ENCODE assay signal across 9 mouse cellular contexts in genomic region chr3:107739966-107740365, GRCm38 (mm10). TPM values are rescaled to one million over a fixed set of nuclear protein-coding genes. Genes with fewer than 3 reads are reported as not detected.
DNase-seq lines count a peak whose midpoint lies in the region; ATAC-seq and TF ChIP-seq lines count a peak whose summit lies in the region.
"Had no signal": no experiment of that assay in that cellular context is flagged by ENCODE, and none has a peak within 500 bp of the region (broad histone marks: within the 10 kb centered on the region; RNA-seq: fewer than 3 reads in every experiment).

No protein-coding gene starts in this region.

- H3K27me3 ChIP-seq in forebrain, embryonic 10.5 days (ENCODE audit: poor library complexity, severe bottlenecking), result no peaks in the 10 kb centered on the region
- no peaks in the 10 kb centered on the region for H3K27me3 ChIP-seq in forebrain, postnatal 0 days (ENCODE audit: insufficient read depth, low read length)
- H3K27me3 ChIP-seq in liver, embryonic 13.5 days, result no peaks in the 10 kb centered on the region
- H3K27me3 ChIP-seq in hindbrain, embryonic 10.5 days (ENCODE audit: insufficient read depth, poor library complexity, severe bottlenecking), result no peaks in the 10 kb centered on the region
- no peaks in the 10 kb centered on the region for H3K27me3 ChIP-seq in myocyte (ENCODE audit: control insufficient read depth, insufficient read depth, insufficient read length)

- H3K79me2 ChIP-seq in myocyte (ENCODE audit: control insufficient read depth, insufficient read depth), result no peaks in the 10 kb centered on the region

- no peak for DNase-seq in forebrain, embryonic 10.5 days (ENCODE audit: extremely low spot score, low spot score)
- DNase-seq in forebrain, postnatal 0 days, result no peak
- DNase-seq in liver, embryonic 13.5 days, result no peak
- no peak for DNase-seq in liver
- DNase-seq in hindbrain, embryonic 10.5 days (ENCODE audit: low spot score), result no peak
- DNase-seq in Muller cell, postnatal 12 days (ENCODE audit: inconsistent ontology term), result no peak
- DNase-seq in cerebellum, postnatal 4 days (ENCODE audit: low spot score in 2 of 2), result no peak
- DNase-seq: thymus, adult 2 months had no signal

- peaks cover 13% of the 10 kb centered on the region for H3K36me3 ChIP-seq in forebrain, embryonic 10.5 days (replicated peaks)
- H3K36me3 ChIP-seq in forebrain, postnatal 0 days (ENCODE audit: insufficient read depth), result no peaks in the 10 kb centered on the region
- peaks cover 3% of the 10 kb centered on the region; the same call in 1 of the 2 replicates for H3K36me3 ChIP-seq in liver, embryonic 13.5 days
- peaks cover 10% of the 10 kb centered on the region for H3K36me3 ChIP-seq in hindbrain, embryonic 10.5 days
- H3K36me3 ChIP-seq in myocyte (ENCODE audit: control insufficient read depth, insufficient read depth), result peaks cover 18% of the 10 kb centered on the region

- no peak for ATAC-seq in forebrain, postnatal 0 days
- ATAC-seq in liver, embryonic 13.5 days (ENCODE audit: low read depth), result peak; percentile 42; the same call in 1 of the 2 replicates

- no peak for TF ChIP-seq POLR2A in myocyte (IDR thresholded peaks at IDR 0.05; ENCODE audit: insufficient read length, low read depth)

- H3K27ac ChIP-seq in forebrain, embryonic 10.5 days, result peak overlapping the region; percentile 89
- H3K27ac ChIP-seq in forebrain, postnatal 0 days (ENCODE audit: low read depth, low read length), result no peak overlapping the region
- peak overlapping the region; percentile 30; the same call in 1 of the 2 replicates for H3K27ac ChIP-seq in liver, embryonic 13.5 days
- peak overlapping the region; percentile 86 for H3K27ac ChIP-seq in hindbrain, embryonic 10.5 days

- H3K4me1 ChIP-seq in forebrain, embryonic 10.5 days, result peaks cover 45% of the 10 kb centered on the region
- peaks cover 9% of the 10 kb centered on the region for H3K4me1 ChIP-seq in forebrain, postnatal 0 days (ENCODE audit: insufficient read depth)
- H3K4me1 ChIP-seq in liver, embryonic 13.5 days (replicated peaks), result peaks cover 55% of the 10 kb centered on the region
- peaks cover 49% of the 10 kb centered on the region for H3K4me1 ChIP-seq in hindbrain, embryonic 10.5 days (replicated peaks)

- H3K9ac ChIP-seq in forebrain, postnatal 0 days, result no peak overlapping the region
- H3K9ac ChIP-seq in liver, embryonic 13.5 days, result no peak overlapping the region

- 76% methylated on average over 2 of the region's 2 CpGs for WGBS in forebrain, embryonic 10.5 days
- WGBS in forebrain, postnatal 0 days, result 79% methylated on average over 2 of the region's 2 CpGs
- 56% methylated on average over 2 of the region's 2 CpGs for WGBS in liver, embryonic 13.5 days (ENCODE audit: insufficient replicate concordance)
- WGBS in hindbrain, embryonic 10.5 days, result 79% methylated on average over 2 of the region's 2 CpGs

- H3K9me3 ChIP-seq in forebrain, embryonic 10.5 days, result no peaks in the 10 kb centered on the region
- H3K9me3 ChIP-seq in forebrain, postnatal 0 days (ENCODE audit: low read length), result no peaks in the 10 kb centered on the region
- H3K9me3 ChIP-seq in liver, embryonic 13.5 days (replicated peaks), result no peaks in the 10 kb centered on the region
- H3K9me3 ChIP-seq in hindbrain, embryonic 10.5 days, result no peaks in the 10 kb centered on the region

- no peak overlapping the region for H3K4me3 ChIP-seq in forebrain, embryonic 10.5 days
- no peak overlapping the region for H3K4me3 ChIP-seq in forebrain, postnatal 0 days (ENCODE audit: low read depth, low read length)
- H3K4me3 ChIP-seq in liver, embryonic 13.5 days (replicated peaks), result no peak overlapping the region
- no peak overlapping the region for H3K4me3 ChIP-seq in hindbrain, embryonic 10.5 days
- no peak overlapping the region for H3K4me3 ChIP-seq in myocyte

- no peak overlapping the region for H3K4me2 ChIP-seq in forebrain, postnatal 0 days (ENCODE audit: low read depth)
- H3K4me2 ChIP-seq in liver, embryonic 13.5 days, result no peak overlapping the region
- peak overlapping the region; percentile 58 for H3K4me2 ChIP-seq in myocyte (ENCODE audit: low read depth)

- no peak overlapping the region for H3ac ChIP-seq in myocyte (ENCODE audit: control insufficient read depth, insufficient read length)

- TF ChIP-seq CTCF in forebrain, postnatal 0 days (IDR thresholded peaks at IDR 0.05; ENCODE audit: low read depth), result no peak

TF ChIP-seq in myocyte, 11 proteins besides CTCF, POLR2A, EP300 and RAD21:
- TF ChIP-seq MYOD1 (IDR thresholded peaks at IDR 0.05; ENCODE audit: control insufficient read depth in 1 of 3, insufficient read length in 2 of 3, low read depth in 2 of 3), result no peak
- TF ChIP-seq MYOG (IDR thresholded peaks at IDR 0.05; ENCODE audit: control insufficient read depth in 1 of 3, insufficient read depth in 1 of 3, insufficient read length in 2 of 3, low read depth in 2 of 3), result no peak
- no peak for TF ChIP-seq E2F4 (IDR thresholded peaks at IDR 0.05; ENCODE audit: insufficient read depth)
- peak; percentile 77 for TF ChIP-seq POLR2AphosphoS2 (IDR thresholded peaks at IDR 0.05; ENCODE audit: insufficient read length, low read depth)
- 0 out of 2 replicates have a peak, but pooled peaks have one; percentile 13 for TF ChIP-seq CEBPB (IDR thresholded peaks at IDR 0.05; ENCODE audit: insufficient read depth, poor library complexity, severe bottlenecking)
- TF ChIP-seq REST (IDR thresholded peaks at IDR 0.05; ENCODE audit: insufficient read depth, insufficient read length), result no peak
- no peak for TF ChIP-seq TCF12 (IDR thresholded peaks at IDR 0.05; ENCODE audit: insufficient read depth, poor library complexity, severe bottlenecking)
- no peak for TF ChIP-seq MAX (IDR thresholded peaks at IDR 0.05; ENCODE audit: low read depth)
- TF ChIP-seq TCF3 (IDR thresholded peaks at IDR 0.05; ENCODE audit: insufficient read length, low read depth), result no peak
- no peak for TF ChIP-seq SRF (IDR thresholded peaks at IDR 0.05; ENCODE audit: control insufficient read depth, insufficient read length, low read depth)
- TF ChIP-seq USF1 (IDR thresholded peaks at IDR 0.05; ENCODE audit: low read depth), result no peak
TF ChIP-seq in myocyte: peak in this region for 2.

RNA-seq across cellular contexts. Expression of gene Csf1, which starts 20.3 kb away (rescaled TPM):
- 4.6 and 4.8 TPM in 2 replicates for polyA plus RNA-seq in forebrain, embryonic 10.5 days (2016; fragmentation: Nextera tagmentation; extraction: Ambion mirVana)
- total RNA-seq in forebrain, postnatal 0 days (2014; rRNA removed), result 6.3 and 11.7 TPM in 2 replicates
- polyA plus RNA-seq in forebrain, postnatal 0 days (2015; fragmentation: Nextera tagmentation; extraction: Ambion mirVana), result 7.2 and 8.6 TPM in 2 replicates
- 4.6 and 6.1 TPM in 2 replicates for polyA plus RNA-seq in liver, embryonic 13.5 days (2015; fragmentation: Nextera tagmentation; extraction: Ambion mirVana)
- 7.2 TPM in 2 replicates for polyA plus RNA-seq in hindbrain, embryonic 10.5 days (2016; fragmentation: Nextera tagmentation; extraction: Ambion mirVana)
- polyA plus RNA-seq in myocyte (2012; fragmentation: generic; extraction: Trizol), result 68.1 TPM

RNA-seq across cellular contexts. Expression of gene Ahcyl1, which starts 43.6 kb away (rescaled TPM):
- 92.3 and 92.4 TPM in 2 replicates for polyA plus RNA-seq in forebrain, embryonic 10.5 days (2016; fragmentation: Nextera tagmentation; extraction: Ambion mirVana)
- total RNA-seq in forebrain, postnatal 0 days (2014; rRNA removed), result 54.2 and 54.6 TPM in 2 replicates
- 79.2 and 100 TPM in 2 replicates for polyA plus RNA-seq in forebrain, postnatal 0 days (2015; fragmentation: Nextera tagmentation; extraction: Ambion mirVana)
- 28.2 and 32.2 TPM in 2 replicates for polyA plus RNA-seq in liver, embryonic 13.5 days (2015; fragmentation: Nextera tagmentation; extraction: Ambion mirVana)
- 86.7 and 90.7 TPM in 2 replicates for polyA plus RNA-seq in hindbrain, embryonic 10.5 days (2016; fragmentation: Nextera tagmentation; extraction: Ambion mirVana)
- 51.0 TPM for polyA plus RNA-seq in myocyte (2012; fragmentation: generic; extraction: Trizol)
